Mouse (Mus musculus) stomach, embryonic 14.5 days (tissue): ENCODE results near the gene Cers6. TPM values are rescaled to one million over a fixed set of nuclear protein-coding genes. Genes with fewer than 3 reads are reported as not detected.

ENCODE experiments used
- ATAC-seq: fragments of 200-750 bp; cut with Nextera tagmentation; 2 replicates; pipeline ENCODE4 v1.8.0; 2017; ENCODE audit warnings: low read depth, moderate TSS enrichment; ENCODE audit not compliant: insufficient number of reproducible peaks, insufficient read depth, low FRiP score
- H3K27ac ChIP-seq: fragments of 300-500 bp; sonication (generic); 2 replicates; pipeline ENCODE4 v1.5.1; 2014; ENCODE audit warnings: mild to moderate bottlenecking, low read length, moderate library complexity, mixed read lengths
- H3K27me3 ChIP-seq: fragments of 300-500 bp; sonication (generic); 2 replicates; pipeline ENCODE4 v1.6.1; 2014; ENCODE audit warnings: low read length, control low read depth, mixed read lengths; ENCODE audit not compliant: control insufficient read depth, insufficient read depth
- H3K36me3 ChIP-seq: fragments of 300-500 bp; sonication (generic); 2 replicates; pipeline ENCODE4 v1.6.1; 2014; ENCODE audit warnings: mild to moderate bottlenecking, control low read depth, low read length, moderate library complexity, mixed read lengths; ENCODE audit not compliant: control insufficient read depth, insufficient read depth
- H3K4me1 ChIP-seq: fragments of 300-500 bp; sonication (generic); 2 replicates; pipeline ENCODE4 v1.6.1; 2014; ENCODE audit warnings: low read length, control low read depth, mixed read lengths; ENCODE audit not compliant: control insufficient read depth, insufficient read depth
- H3K4me2 ChIP-seq: fragments of 300-500 bp; sonication (generic); replicated peaks from 2 replicates; pipeline ENCODE4 v1.6.1; 2014; ENCODE audit warnings: low read depth, low read length, control low read depth
- H3K4me3 ChIP-seq: fragments of 300-500 bp; sonication (generic); 2 replicates; pipeline ENCODE4 v1.5.1; 2014; ENCODE audit warnings: low read depth, low read length, control low read depth
- H3K9ac ChIP-seq: fragments of 300-500 bp; sonication (generic); replicated peaks from 2 replicates; pipeline ENCODE4 v1.6.1; 2014; ENCODE audit warnings: low read depth, mild to moderate bottlenecking, control low read depth, low read length, moderate library complexity, mixed read lengths
- H3K9me3 ChIP-seq: fragments of 300-500 bp; sonication (generic); 2 replicates; pipeline ENCODE4 v1.6.1; 2016; ENCODE audit warnings: low read depth, low read length, control low read depth; ENCODE audit not compliant: control insufficient read depth
- WGBS: fragments of 180-500 bp; shearing (Covaris S2); extraction: QIAGEN DNeasy Blood & Tissue Kit; methylation state at CpG from one replicate; pipeline ENCODE4 v1.1.7; 2014; 5-methylcytosine and 5-hydroxymethylcytosine counted together
- polyA plus RNA-seq: library from polyadenylated mRNA; unstranded; fragments of >200 nt; fragmentation: Nextera tagmentation; extraction: Ambion mirVana; gene quantifications from 2 replicates; pipeline ENCODE4 v1.2.1, GENCODE M21; 2014

The Cers6 gene
- polyA plus RNA-seq, 1 experiment from 2014 or later: 37.5 TPM

- Histone ChIP-seq H3K36me3 (no peaks in the 10 kb centered on the region), H3K4me2 (no peak overlapping the region), H3K4me3 (no peak overlapping the region), H3K27me3 (no peaks in the 10 kb centered on the region), H3K27ac (no peak overlapping the region), H3K9me3 (no peaks in the 10 kb centered on the region), H3K4me1 (peaks cover 7% of the 10 kb centered on the region), H3K9ac (no peak overlapping the region)
- no peak for ATAC-seq
- WGBS: 80% methylated on average over 5 of the region's 5 CpGs
Measured at GRCm38 (mm10) chr2:68889661-68890170, 28.5 kb downstream of the Cers6 start.

DNA sequence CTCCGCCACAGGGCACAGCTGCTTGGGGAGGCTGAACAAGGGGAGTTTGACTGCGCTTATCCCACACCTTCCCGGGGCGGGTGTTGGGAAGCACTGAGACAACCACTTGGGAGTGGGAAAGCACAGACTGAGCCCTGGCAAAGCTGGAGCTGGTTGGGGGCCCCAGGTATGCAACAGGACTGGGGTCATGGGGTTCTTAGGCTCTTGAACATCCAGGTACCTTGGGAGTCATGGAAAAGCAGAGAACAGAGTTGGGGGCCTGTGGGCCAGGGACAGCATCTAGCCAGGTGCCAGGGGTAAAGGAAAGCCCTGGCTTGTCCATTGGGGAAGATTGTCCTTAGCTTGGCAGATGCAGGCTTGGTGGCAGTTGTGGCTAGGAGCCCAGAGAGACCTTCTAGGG lies 31.2 kb downstream of the Cers6 start:
- Histone ChIP-seq H3K27ac (no peak overlapping the region), H3K27me3 (no peaks in the 10 kb centered on the region), H3K4me1 (no peaks in the 10 kb centered on the region), H3K9ac (no peak overlapping the region), H3K4me2 (no peak overlapping the region), H3K36me3 (no peaks in the 10 kb centered on the region), H3K9me3 (no peaks in the 10 kb centered on the region), H3K4me3 (no peak overlapping the region)
- WGBS: 93% methylated on average over 4 of the region's 4 CpGs
- no peak for ATAC-seq

GRCm38 (mm10) chr2:68895044-68895764 lies 34.0 kb downstream of the Cers6 start:
- Histone ChIP-seq H3K9me3 (no peaks in the 10 kb centered on the region), H3K4me3 (no peak overlapping the region), H3K9ac (no peak overlapping the region), H3K27me3 (no peaks in the 10 kb centered on the region), H3K4me1 (peaks cover 3% of the 10 kb centered on the region; the same call in 1 of the 2 replicates), H3K4me2 (no peak overlapping the region), H3K36me3 (no peaks in the 10 kb centered on the region), H3K27ac (no peak overlapping the region)
- no peak for ATAC-seq
- WGBS: 78% methylated on average over 10 of the region's 10 CpGs

DNA sequence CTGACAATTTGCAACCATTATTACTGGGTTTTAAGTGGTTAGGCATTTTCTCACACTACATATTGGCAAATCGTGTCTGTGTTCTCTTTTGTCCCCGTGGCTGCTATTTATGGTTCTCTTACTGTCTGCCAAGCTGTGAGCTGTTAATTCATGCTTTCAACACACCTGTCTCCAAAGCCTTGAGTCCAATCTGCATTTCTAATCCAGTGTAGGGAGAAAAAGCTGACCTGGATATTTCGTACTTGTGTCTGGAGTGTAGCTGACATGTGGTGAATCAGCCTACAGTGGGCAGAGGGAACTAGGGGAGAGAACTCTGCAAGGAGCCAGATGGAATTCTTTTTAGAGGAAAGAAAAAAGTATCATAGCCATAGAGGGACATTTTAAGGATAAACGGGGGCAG lies 35.0 kb downstream of the Cers6 start:
- H3K4me2 ChIP-seq: no peak overlapping the region
- H3K4me1 ChIP-seq: peaks cover 9% of the 10 kb centered on the region
- ATAC-seq: no peak

DNA sequence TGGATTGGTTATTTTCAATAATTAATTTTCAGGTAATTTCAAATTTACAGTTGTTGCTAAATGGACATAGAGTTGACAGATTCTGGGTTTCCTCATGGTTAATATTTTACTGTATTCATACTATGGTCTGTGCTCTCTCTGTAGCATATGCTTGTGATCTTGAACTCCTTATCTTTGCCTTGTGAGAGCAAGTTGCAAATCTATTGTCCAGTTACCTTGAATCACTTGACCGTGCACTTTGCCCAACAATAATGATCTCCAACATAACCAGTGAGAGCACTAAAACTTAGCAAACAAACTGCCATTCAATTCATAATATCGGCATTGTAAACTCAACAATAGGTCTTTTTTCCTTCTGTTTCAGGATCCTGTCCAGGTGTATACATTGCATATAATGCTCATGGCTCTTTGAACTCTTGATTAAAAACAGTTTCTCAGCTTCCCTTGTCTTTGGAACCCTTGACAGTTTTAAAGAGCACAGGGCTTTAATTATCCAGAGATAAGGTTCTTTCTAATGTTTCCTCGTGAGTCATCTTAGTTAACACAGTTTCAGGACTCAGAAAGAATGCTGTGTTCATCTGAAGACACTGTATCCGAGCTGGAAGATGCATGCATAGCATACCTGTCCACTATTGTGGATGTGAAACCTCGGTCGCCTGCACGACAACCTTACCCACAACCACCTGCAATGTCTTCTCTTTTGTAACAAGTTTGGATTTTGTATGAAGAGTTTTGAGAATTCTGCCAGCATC lies 38.7 kb downstream of the Cers6 start:
- Histone ChIP-seq H3K36me3 (no peaks in the 10 kb centered on the region), H3K27ac (no peak overlapping the region), H3K9me3 (no peaks in the 10 kb centered on the region), H3K4me1 (peaks cover 9% of the 10 kb centered on the region), H3K9ac (no peak overlapping the region), H3K4me2 (no peak overlapping the region), H3K4me3 (no peak overlapping the region), H3K27me3 (no peaks in the 10 kb centered on the region)
- WGBS: 71% methylated on average over 7 of the region's 7 CpGs
- no peak for ATAC-seq

More for the DNA sequence above, 35.0 kb downstream of the Cers6 start:
- Histone ChIP-seq H3K27me3 (no peaks in the 10 kb centered on the region), H3K36me3 (no peaks in the 10 kb centered on the region), H3K9me3 (no peaks in the 10 kb centered on the region), H3K9ac (no peak overlapping the region), H3K27ac (no peak overlapping the region), H3K4me3 (no peak overlapping the region)
- 75% methylated on average over 4 of the region's 4 CpGs for WGBS

GRCm38 (mm10) chr2:68900640-68901378 lies 39.6 kb downstream of the Cers6 start:
- H3K4me3 ChIP-seq: no peak overlapping the region
- H3K36me3 ChIP-seq: no peaks in the 10 kb centered on the region
- no peaks in the 10 kb centered on the region for H3K27me3 ChIP-seq
- no peak overlapping the region for H3K9ac ChIP-seq
- H3K4me2 ChIP-seq: no peak overlapping the region
- 57% methylated on average over 9 of the region's 9 CpGs for WGBS
- H3K27ac ChIP-seq: no peak overlapping the region; the same call in 1 of the 2 replicates
- H3K9me3 ChIP-seq: no peaks in the 10 kb centered on the region
- peaks cover 9% of the 10 kb centered on the region for H3K4me1 ChIP-seq
- ATAC-seq: no peak

DNA sequence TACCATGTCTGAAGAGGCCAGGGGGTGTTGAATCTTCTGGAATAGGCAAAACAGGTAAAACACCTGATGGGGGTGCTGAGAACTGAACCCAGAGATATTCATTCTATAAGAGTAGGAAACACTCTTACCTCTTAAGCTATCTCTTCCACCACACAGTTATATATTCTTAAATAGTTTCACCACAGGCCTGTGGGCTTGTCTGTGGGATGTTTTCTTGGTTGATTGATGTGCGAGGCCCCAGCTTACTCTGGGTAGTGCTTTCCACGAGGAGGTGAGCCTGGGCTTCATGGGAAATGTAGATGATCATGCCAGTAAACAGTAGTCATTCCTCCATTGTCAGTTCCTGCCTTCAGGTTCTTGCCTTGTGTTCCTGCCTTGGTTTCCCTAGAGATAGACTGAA lies 40.5 kb downstream of the Cers6 start:
- ATAC-seq: no peak
- 63% methylated on average over 2 of the region's 2 CpGs for WGBS

DNA sequence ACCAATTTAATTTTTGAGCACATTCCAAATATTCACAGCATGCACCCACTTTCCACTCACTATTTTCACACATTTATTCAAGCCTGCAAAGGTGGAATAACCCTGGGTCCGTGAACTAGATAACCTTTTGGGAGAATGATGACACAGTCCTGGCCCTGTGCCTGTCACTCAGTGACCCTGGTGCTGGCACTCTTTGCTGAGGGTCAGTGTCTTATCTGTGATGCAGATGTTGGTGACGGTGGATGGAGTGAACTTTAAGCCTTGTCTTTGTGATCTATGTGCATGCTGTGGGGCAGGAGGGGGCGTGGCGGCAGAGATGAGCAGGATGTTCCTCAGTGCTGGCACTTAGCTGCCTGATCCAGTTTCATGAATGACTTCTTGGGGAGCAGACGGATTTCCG lies 41.3 kb downstream of the Cers6 start:
- Histone ChIP-seq H3K9ac (no peak overlapping the region), H3K4me3 (no peak overlapping the region), H3K4me2 (no peak overlapping the region), H3K27me3 (no peaks in the 10 kb centered on the region), H3K27ac (no peak overlapping the region), H3K36me3 (no peaks in the 10 kb centered on the region), H3K9me3 (no peaks in the 10 kb centered on the region), H3K4me1 (peaks cover 9% of the 10 kb centered on the region)
- whole genome bisulfite sequencing: 62% methylated on average over 6 of the region's 6 CpGs
- ATAC-seq: no peak

More for the DNA sequence above, 40.5 kb downstream of the Cers6 start:
- Histone ChIP-seq H3K9me3 (no peaks in the 10 kb centered on the region), H3K27me3 (no peaks in the 10 kb centered on the region), H3K27ac (no peak overlapping the region), H3K4me2 (no peak overlapping the region), H3K9ac (no peak overlapping the region), H3K4me1 (peaks cover 9% of the 10 kb centered on the region), H3K4me3 (no peak overlapping the region), H3K36me3 (no peaks in the 10 kb centered on the region)
